Comparison of ENCODE assay signal across 9 mouse cellular contexts in genomic region chr10:75032395-75032794, GRCm38 (mm10). TPM values are rescaled to one million over a fixed set of nuclear protein-coding genes. Genes with fewer than 3 reads are reported as not detected.
DNase-seq lines count a peak whose midpoint lies in the region; ATAC-seq and TF ChIP-seq lines count a peak whose summit lies in the region.
"Had no signal": no experiment of that assay in that cellular context is flagged by ENCODE, and none has a peak within 500 bp of the region (broad histone marks: within the 10 kb centered on the region; RNA-seq: fewer than 3 reads in every experiment).

Rsph14 (minus strand) TSS chr10:75032586.

- H3K27ac ChIP-seq in forebrain, embryonic 12.5 days = peak within 1 kb of the TSS; percentile 44
- H3K27ac ChIP-seq in midbrain, embryonic 11.5 days (ENCODE audit: low read depth, low read length) = no peak within 1 kb of the TSS
- H3K27ac ChIP-seq: liver, embryonic 15.5 days had no signal

- no peak within 1 kb of the TSS for H3K4me3 ChIP-seq in forebrain, embryonic 12.5 days (replicated peaks)
- no peak within 1 kb of the TSS for H3K4me3 ChIP-seq in midbrain, embryonic 11.5 days (ENCODE audit: low read depth, low read length)
- H3K4me3 ChIP-seq: liver, embryonic 15.5 days had no signal

- WGBS in forebrain, embryonic 12.5 days = 27% methylated on average over 10 of the region's 10 CpGs
- WGBS in midbrain, embryonic 11.5 days = 28% methylated on average over 10 of the region's 10 CpGs

- peaks cover 31% of the 10 kb centered on the region for H3K4me1 ChIP-seq in forebrain, embryonic 12.5 days
- peaks cover 11% of the 10 kb centered on the region for H3K4me1 ChIP-seq in midbrain, embryonic 11.5 days (ENCODE audit: control insufficient read depth, insufficient read depth, low read length)

- H3K27me3 ChIP-seq in forebrain, embryonic 12.5 days = no peaks in the 10 kb centered on the region
- no peaks in the 10 kb centered on the region; the same call in 1 of the 2 replicates for H3K27me3 ChIP-seq in midbrain, embryonic 11.5 days (ENCODE audit: control insufficient read depth, insufficient read depth, low read length)
- H3K27me3 ChIP-seq: liver, embryonic 15.5 days had no signal

- H3K4me2 ChIP-seq in forebrain, embryonic 12.5 days = peak within 1 kb of the TSS; percentile 32
- H3K4me2 ChIP-seq in midbrain, embryonic 11.5 days = peak within 1 kb of the TSS; percentile 12; the same call in 1 of the 2 replicates
- H3K4me2 ChIP-seq: liver, embryonic 15.5 days had no signal

- DNase-seq in MN1 (ENCODE audit: low spot score) = peak; percentile 98
- DNase-seq in brain, embryonic 14.5 days (ENCODE audit: low read depth) = peak; percentile 97
- DNase-seq in heart, postnatal 4 days = peak; percentile 81
- DNase-seq in layer of hippocampus, postnatal 36 days = peak; percentile 82
- peak; percentile 92 for DNase-seq in midbrain, embryonic 11.5 days (ENCODE audit: low spot score, missing footprints)
- peak; percentile 88 for DNase-seq in right cerebral cortex, postnatal 4 days
- DNase-seq in thymus, postnatal 25 days = no peak

- H3K36me3 ChIP-seq in forebrain, embryonic 12.5 days (replicated peaks) = no peaks in the 10 kb centered on the region
- no peaks in the 10 kb centered on the region for H3K36me3 ChIP-seq in midbrain, embryonic 11.5 days (ENCODE audit: control insufficient read depth, insufficient read depth, low read length)
- H3K36me3 ChIP-seq: liver, embryonic 15.5 days had no signal

- H3K9me3 ChIP-seq in forebrain, embryonic 12.5 days = no peaks in the 10 kb centered on the region
- H3K9me3 ChIP-seq in midbrain, embryonic 11.5 days (ENCODE audit: control insufficient read depth, low read length) = no peaks in the 10 kb centered on the region
- H3K9me3 ChIP-seq: liver, embryonic 15.5 days had no signal

- ATAC-seq in forebrain, embryonic 12.5 days (ENCODE audit: low FRiP score) = peak; percentile 69
- peak; percentile 25 for ATAC-seq in midbrain, embryonic 11.5 days (ENCODE audit: low FRiP score)

- no peak within 1 kb of the TSS for H3K9ac ChIP-seq in forebrain, embryonic 12.5 days
- H3K9ac ChIP-seq in midbrain, embryonic 11.5 days (ENCODE audit: low read length) = no peak within 1 kb of the TSS
- H3K9ac ChIP-seq: liver, embryonic 15.5 days had no signal

- no peak for TF ChIP-seq POLR2A in brain, embryonic 14.5 days (IDR thresholded peaks at IDR 0.05; ENCODE audit: borderline replicate concordance, extremely low read depth, insufficient read depth, insufficient read length, poor library complexity, severe bottlenecking)

- no peak for TF ChIP-seq CTCF in brain, embryonic 14.5 days (IDR thresholded peaks at IDR 0.05; ENCODE audit: borderline replicate concordance, extremely low read depth, insufficient read depth, insufficient read length)

RNA-seq across cellular contexts. Expression of gene Rsph14, which starts in this region (rescaled TPM):
- 0.42 and 0.53 TPM in 2 replicates for polyA plus RNA-seq in brain, embryonic 14.5 days (2012; rRNA removed)
- 0.72 TPM in 1 of 2 replicates, not detected in the other for polyA plus RNA-seq in forebrain, embryonic 12.5 days (2016; fragmentation: Nextera tagmentation; extraction: Ambion mirVana)
- total RNA-seq in heart, postnatal 4 days (2021) = not detected
- 1 to 10 TPM in 1 of 2 experiments, not detected in 1; 1.1 TPM for total RNA-seq in layer of hippocampus, postnatal 36 days (2021)
- polyA plus RNA-seq in midbrain, embryonic 11.5 days (2014; fragmentation: Nextera tagmentation; extraction: Ambion mirVana) = not detected in 2 replicates
- polyA plus RNA-seq: liver, embryonic 15.5 days had no signal

Comparison
In these comparisons a context has a peak if more than half of its experiments do, and no peak if none do; other contexts are left out.
1. Peak in DNase-seq in brain, embryonic 14.5 days; RNA of the gene not detected or under 1 TPM.
2. Peak in ATAC-seq, H3K27ac ChIP-seq and H3K4me2 ChIP-seq in forebrain, embryonic 12.5 days; RNA of the gene not detected or under 1 TPM.
3. Peak in DNase-seq in heart, postnatal 4 days; RNA of the gene not detected or under 1 TPM.
4. Peak in DNase-seq, ATAC-seq and H3K4me2 ChIP-seq in midbrain, embryonic 11.5 days; RNA of the gene not detected or under 1 TPM.